Mouse (Mus musculus): ENCODE measurements around the gene Pdss1. TPM values are rescaled to one million over a fixed set of nuclear protein-coding genes. Genes with fewer than 3 reads are reported as not detected.
"Not testable (repeated sequence)": the region's sequence is repeated elsewhere in the genome, so short reads cannot be mapped to it uniquely, and the experiment has no call there.

The Pdss1 gene
- 20.8 and 27.4 TPM in 2 replicates for polyA plus RNA-seq (2014; fragmentation: Nextera tagmentation; extraction: Ambion mirVana)

DNA sequence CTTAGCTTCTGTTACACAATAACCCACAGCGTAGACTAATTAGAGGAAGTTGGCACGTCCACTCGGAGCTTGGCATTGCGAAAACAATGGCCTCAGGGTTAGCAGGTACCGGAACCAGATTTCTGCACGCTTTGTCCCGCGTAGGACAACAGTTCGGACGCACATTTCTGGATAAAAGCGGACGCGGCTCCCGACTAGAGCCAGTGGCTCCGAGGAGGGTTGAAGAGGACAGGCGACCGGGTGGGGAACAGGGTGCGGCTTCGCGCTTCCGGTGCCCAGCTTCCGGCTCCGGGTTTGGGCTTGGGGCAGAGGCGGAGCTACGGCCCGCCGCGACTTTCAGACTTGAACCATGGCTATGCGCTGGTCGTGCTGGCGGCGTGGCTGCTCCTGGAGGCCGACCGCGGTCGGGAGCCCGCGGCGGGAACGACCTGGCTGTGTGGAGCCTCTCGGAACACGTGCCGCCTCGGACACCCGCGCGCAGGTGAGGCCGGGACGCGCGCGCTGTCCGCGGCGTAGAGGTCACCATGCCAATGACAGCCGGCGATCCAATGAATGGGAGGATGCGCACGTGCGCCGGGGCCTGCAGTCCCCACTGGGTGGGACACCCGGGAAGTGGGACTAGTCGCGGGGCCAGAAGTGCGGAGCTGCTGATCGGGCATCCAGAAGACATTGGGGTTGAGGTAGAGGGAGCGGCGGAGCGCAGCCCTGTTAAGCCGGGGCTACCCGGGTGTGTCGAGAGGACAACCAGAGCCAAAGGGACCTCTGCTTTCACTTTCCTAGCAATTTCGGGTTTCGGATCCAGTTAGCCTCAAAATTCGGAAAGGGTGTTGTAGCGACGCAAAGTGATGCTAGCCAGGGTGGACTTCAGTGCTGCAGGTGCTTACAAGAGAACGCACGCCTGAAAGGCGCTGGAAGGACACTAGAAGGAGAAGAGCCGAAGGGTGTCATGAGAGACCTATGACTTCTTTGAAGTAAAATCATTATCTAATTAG is at the start of gene Pdss1:
Pdss1 (plus strand) TSS at position 241 of the 992 bp plus-strand sequence.
- peak within 1 kb of the TSS; percentile 86 for H3K4me3 ChIP-seq (ENCODE audit: low read depth, low read length)
- H3K4me1 ChIP-seq (replicated peaks; ENCODE audit: control insufficient read depth, insufficient read depth, low read length) = no peaks in the 10 kb centered on the region
- DNase-seq (ENCODE audit: low spot score) (peak; percentile 94), ATAC-seq (replicated peaks; ENCODE audit: low FRiP score) (peak; percentile 98)
- H3K36me3 ChIP-seq (ENCODE audit: control insufficient read depth, insufficient read depth, low read length) = no peaks in the 10 kb centered on the region
- no peaks in the 10 kb centered on the region for H3K9me3 ChIP-seq (ENCODE audit: control insufficient read depth, low read length)
- H3K9ac ChIP-seq (ENCODE audit: low read length) = peak within 1 kb of the TSS; percentile 73
- peak within 1 kb of the TSS; percentile 46; the same call in 1 of the 2 replicates for H3K27ac ChIP-seq (ENCODE audit: low read depth, low read length)
- H3K4me2 ChIP-seq (ENCODE audit: low read depth, low read length, severe bottlenecking) = peak within 1 kb of the TSS; percentile 67
- H3K27me3 ChIP-seq (ENCODE audit: control insufficient read depth, insufficient read depth, low read length) = no peaks in the 10 kb centered on the region
- under 1% methylated on average over 81 of the region's 81 CpGs for WGBS

DNA sequence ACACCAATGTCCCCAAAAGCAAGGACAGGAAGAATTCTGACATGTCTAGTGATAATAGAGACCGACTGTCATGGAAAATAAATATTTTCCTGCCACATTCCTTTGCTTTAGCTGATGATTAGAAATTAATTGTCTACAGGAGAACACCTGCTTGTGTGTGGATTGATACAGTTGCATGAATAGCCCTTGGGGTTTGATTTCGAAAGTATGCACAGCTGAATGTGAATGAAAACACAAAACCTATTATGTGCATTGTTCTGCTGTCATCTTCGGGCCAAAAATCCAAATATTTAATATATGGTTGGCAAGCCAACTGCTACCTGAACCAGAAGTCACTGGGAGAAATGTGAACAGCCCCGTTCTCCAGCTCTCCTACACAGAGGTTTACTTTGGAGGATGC is 43.4 kb upstream of the Pdss1 start:
- DNase-seq (ENCODE audit: low spot score) = no peak
- Histone ChIP-seq H3K27ac (ENCODE audit: low read depth, low read length) (no peak overlapping the region), H3K9me3 (ENCODE audit: control insufficient read depth, low read length) (no peaks in the 10 kb centered on the region), H3K9ac (ENCODE audit: low read length) (no peak overlapping the region), H3K27me3 (ENCODE audit: control insufficient read depth, insufficient read depth, low read length) (no peaks in the 10 kb centered on the region), H3K36me3 (ENCODE audit: control insufficient read depth, insufficient read depth, low read length) (no peaks in the 10 kb centered on the region), H3K4me2 (ENCODE audit: low read depth, low read length, severe bottlenecking) (no peak overlapping the region), H3K4me3 (ENCODE audit: low read depth, low read length) (no peak overlapping the region), H3K4me1 (replicated peaks; ENCODE audit: control insufficient read depth, insufficient read depth, low read length) (no peaks in the 10 kb centered on the region)
- 84% methylated on average over 4 of the region's 4 CpGs for WGBS
- no peak for ATAC-seq (replicated peaks; ENCODE audit: low FRiP score)

DNA sequence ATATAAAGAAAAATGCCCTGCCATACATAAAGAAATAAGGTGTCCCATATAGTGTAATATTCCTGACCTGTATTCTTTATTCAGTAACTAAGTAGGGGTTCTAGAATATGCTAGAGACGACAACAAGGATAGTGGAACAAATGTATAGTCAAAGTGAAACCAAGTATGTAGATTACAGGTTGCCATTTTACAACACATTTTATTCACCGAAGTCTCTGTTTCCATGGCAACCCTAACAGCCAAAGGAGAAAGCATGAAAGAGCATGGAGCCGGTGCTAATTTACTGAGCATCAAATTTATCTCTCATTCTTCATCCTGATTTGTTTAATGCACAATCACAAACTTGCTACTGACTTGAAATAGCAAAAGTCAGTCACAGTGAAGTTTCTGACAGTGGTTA is 37.8 kb upstream of the Pdss1 start:
- no peak overlapping the region for H3K27ac ChIP-seq (ENCODE audit: low read depth, low read length)
- no peaks in the 10 kb centered on the region for H3K27me3 ChIP-seq (ENCODE audit: control insufficient read depth, insufficient read depth, low read length)
- DNase-seq (ENCODE audit: low spot score) (no peak), ATAC-seq (replicated peaks; ENCODE audit: low FRiP score) (no peak)
- H3K4me3 ChIP-seq (ENCODE audit: low read depth, low read length) = no peak overlapping the region
- no peaks in the 10 kb centered on the region for H3K36me3 ChIP-seq (ENCODE audit: control insufficient read depth, insufficient read depth, low read length)
- H3K4me2 ChIP-seq (ENCODE audit: low read depth, low read length, severe bottlenecking) = no peak overlapping the region
- WGBS = 62% methylated on average over 3 of the region's 3 CpGs
- no peaks in the 10 kb centered on the region for H3K4me1 ChIP-seq (replicated peaks; ENCODE audit: control insufficient read depth, insufficient read depth, low read length)
- H3K9me3 ChIP-seq (ENCODE audit: control insufficient read depth, low read length) = no peaks in the 10 kb centered on the region
- no peak overlapping the region for H3K9ac ChIP-seq (ENCODE audit: low read length)

DNA sequence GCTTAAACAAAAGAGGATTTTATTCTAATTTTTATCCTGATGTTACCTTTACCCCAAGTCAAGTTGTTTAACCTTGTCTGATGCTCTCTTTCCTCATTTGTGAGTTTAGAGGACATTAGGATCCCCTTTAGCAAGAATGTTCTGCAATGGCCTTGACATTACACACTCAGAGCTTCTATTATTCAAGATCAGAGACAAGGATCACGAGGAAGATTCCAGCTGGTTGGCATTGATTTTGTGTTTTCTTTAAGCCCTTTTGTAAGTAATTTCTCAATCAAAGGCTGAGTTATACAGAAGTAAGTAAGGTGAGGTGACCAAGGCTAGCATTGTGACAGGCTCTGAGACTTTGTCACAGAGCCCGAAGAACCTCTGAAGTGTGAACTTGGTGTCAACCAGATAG is 33.1 kb upstream of the Pdss1 start:
- DNase-seq (ENCODE audit: low spot score) (no peak), ATAC-seq (replicated peaks; ENCODE audit: low FRiP score) (no peak)
- H3K27me3 ChIP-seq (ENCODE audit: control insufficient read depth, insufficient read depth, low read length) = no peaks in the 10 kb centered on the region
- no peak overlapping the region for H3K9ac ChIP-seq (ENCODE audit: low read length)
- no peaks in the 10 kb centered on the region for H3K9me3 ChIP-seq (ENCODE audit: control insufficient read depth, low read length)
- H3K4me2 ChIP-seq (ENCODE audit: low read depth, low read length, severe bottlenecking) = no peak overlapping the region
- no peaks in the 10 kb centered on the region for H3K4me1 ChIP-seq (replicated peaks; ENCODE audit: control insufficient read depth, insufficient read depth, low read length)
- H3K4me3 ChIP-seq (ENCODE audit: low read depth, low read length) = no peak overlapping the region
- WGBS = 82% methylated on average over 2 of the region's 2 CpGs
- no peaks in the 10 kb centered on the region for H3K36me3 ChIP-seq (ENCODE audit: control insufficient read depth, insufficient read depth, low read length)
- H3K27ac ChIP-seq (ENCODE audit: low read depth, low read length) = no peak overlapping the region

DNA sequence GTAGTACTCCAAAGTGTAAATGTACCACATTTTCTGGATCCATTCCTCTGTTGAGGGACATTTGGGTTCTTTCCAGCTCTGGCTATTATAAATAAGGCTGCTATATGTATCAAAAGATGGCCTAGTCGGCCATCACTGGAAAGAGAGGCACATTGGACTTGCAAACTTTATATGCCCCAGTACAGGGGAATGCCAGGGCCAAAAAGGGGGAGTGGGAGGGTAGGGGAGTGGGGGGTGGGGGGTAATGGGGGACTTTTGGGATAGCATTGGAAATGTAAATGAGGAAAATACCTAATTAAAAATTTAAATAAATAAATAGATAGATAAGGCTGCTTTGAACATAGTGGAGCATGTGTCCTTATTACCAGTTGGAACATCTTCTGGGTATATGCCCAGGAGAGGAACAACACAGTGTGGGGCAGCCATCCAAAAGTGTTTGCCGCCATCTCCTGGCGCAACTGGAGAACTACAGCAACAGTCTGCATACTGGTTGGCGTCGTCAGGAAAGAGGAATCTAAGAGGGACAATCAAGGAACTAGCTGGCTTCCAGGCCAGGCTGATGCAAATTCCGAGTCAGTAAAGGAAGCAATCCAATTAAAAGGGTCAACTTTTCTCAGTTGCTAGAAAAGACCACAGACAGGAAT is 30.8 kb upstream of the Pdss1 start:
- not testable (repeated sequence) for H3K27me3 ChIP-seq (ENCODE audit: control insufficient read depth, insufficient read depth, low read length); H3K9me3 ChIP-seq (ENCODE audit: control insufficient read depth, low read length); H3K4me1 ChIP-seq (replicated peaks; ENCODE audit: control insufficient read depth, insufficient read depth, low read length); H3K9ac ChIP-seq (ENCODE audit: low read length); H3K4me3 ChIP-seq (ENCODE audit: low read depth, low read length); H3K36me3 ChIP-seq (ENCODE audit: control insufficient read depth, insufficient read depth, low read length); H3K27ac ChIP-seq (ENCODE audit: low read depth, low read length); H3K4me2 ChIP-seq (ENCODE audit: low read depth, low read length, severe bottlenecking)
- 3% methylated on average over 6 of the region's 6 CpGs for WGBS
- peak; percentile 89 for ATAC-seq (replicated peaks; ENCODE audit: low FRiP score)
- peak; percentile 79 for DNase-seq (ENCODE audit: low spot score)

DNA sequence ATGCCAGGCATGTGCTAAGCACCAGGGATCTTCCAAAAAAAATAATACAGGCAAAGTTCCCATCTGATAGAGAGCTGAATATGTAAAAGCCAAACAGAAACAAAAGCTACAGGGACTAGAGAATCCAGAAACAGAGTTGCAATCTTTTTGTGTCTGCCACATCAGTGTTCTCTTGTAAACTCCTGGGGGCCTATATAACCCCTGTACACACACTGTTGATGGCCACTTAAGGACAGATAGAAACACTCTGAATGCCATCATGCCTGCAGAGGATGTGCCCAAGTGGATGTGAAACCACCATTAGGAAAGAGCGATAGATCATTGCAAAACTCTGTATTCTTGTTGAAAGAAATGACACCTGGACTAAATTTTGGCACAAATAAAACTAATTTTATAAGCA is 29.5 kb upstream of the Pdss1 start:
- Histone ChIP-seq H3K27ac (ENCODE audit: low read depth, low read length) (no peak overlapping the region), H3K4me1 (replicated peaks; ENCODE audit: control insufficient read depth, insufficient read depth, low read length) (no peaks in the 10 kb centered on the region), H3K9ac (ENCODE audit: low read length) (no peak overlapping the region), H3K4me2 (ENCODE audit: low read depth, low read length, severe bottlenecking) (no peak overlapping the region), H3K36me3 (ENCODE audit: control insufficient read depth, insufficient read depth, low read length) (no peaks in the 10 kb centered on the region), H3K9me3 (ENCODE audit: control insufficient read depth, low read length) (no peaks in the 10 kb centered on the region), H3K27me3 (ENCODE audit: control insufficient read depth, insufficient read depth, low read length) (no peaks in the 10 kb centered on the region), H3K4me3 (ENCODE audit: low read depth, low read length) (no peak overlapping the region)
- DNase-seq (ENCODE audit: low spot score) (no peak), ATAC-seq (replicated peaks; ENCODE audit: low FRiP score) (no peak)
- WGBS = 84% methylated on average over 1 of the region's 1 CpGs

DNA sequence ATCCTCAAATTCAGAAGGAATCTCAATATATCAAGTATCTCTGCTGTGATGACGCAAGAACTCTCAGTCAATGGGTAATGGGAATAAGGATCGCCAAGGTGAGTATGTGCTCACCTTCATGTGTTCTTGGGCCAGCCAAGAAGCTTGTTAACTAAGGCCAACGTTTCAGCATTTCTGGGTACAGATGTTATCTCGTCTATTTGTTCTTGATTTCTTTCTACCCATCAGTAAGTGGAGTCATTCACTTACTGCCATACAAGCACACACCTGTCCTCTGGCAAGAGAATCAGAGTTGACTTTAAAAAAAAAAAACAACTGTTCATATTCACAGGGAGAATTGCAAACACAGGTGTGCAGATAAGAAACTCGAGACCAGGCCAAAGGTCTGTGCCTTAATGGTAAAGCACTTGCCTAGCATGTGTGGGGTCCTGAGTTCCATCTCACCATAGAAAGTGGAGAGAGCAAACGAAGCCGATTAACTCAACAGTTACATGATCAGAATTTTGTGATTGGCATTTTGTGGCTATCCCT is 28.4 kb upstream of the Pdss1 start:
- H3K4me3 ChIP-seq (ENCODE audit: low read depth, low read length) = no peak overlapping the region
- ATAC-seq (replicated peaks; ENCODE audit: low FRiP score) (no peak), DNase-seq (ENCODE audit: low spot score) (no peak)
- no peaks in the 10 kb centered on the region for H3K9me3 ChIP-seq (ENCODE audit: control insufficient read depth, low read length)
- H3K4me1 ChIP-seq (replicated peaks; ENCODE audit: control insufficient read depth, insufficient read depth, low read length) = no peaks in the 10 kb centered on the region
- WGBS = 87% methylated on average over 7 of the region's 7 CpGs
- no peak overlapping the region for H3K4me2 ChIP-seq (ENCODE audit: low read depth, low read length, severe bottlenecking)
- no peaks in the 10 kb centered on the region for H3K36me3 ChIP-seq (ENCODE audit: control insufficient read depth, insufficient read depth, low read length)
- H3K27ac ChIP-seq (ENCODE audit: low read depth, low read length) = no peak overlapping the region
- no peak overlapping the region for H3K9ac ChIP-seq (ENCODE audit: low read length)
- H3K27me3 ChIP-seq (ENCODE audit: control insufficient read depth, insufficient read depth, low read length) = no peaks in the 10 kb centered on the region

DNA sequence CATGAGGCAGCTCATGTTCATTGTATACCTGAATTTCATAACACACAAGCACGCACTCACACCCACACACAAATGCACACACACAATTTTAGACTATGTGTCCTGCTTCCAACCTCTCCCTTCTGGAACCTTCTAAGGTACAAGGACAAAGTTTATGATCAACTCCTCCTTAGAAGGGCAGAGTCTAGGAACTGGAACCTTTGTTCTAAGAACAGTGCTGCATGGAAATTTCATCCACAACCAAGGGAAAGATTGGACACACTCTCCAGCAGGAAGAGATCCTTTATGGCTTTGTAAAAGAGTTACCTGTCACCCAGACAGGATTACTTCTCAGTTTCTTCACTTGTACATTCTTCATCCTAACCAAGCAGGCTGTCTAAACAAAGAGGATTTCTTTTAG is 22.2 kb upstream of the Pdss1 start:
- Histone ChIP-seq H3K27ac (ENCODE audit: low read depth, low read length) (no peak overlapping the region), H3K4me1 (replicated peaks; ENCODE audit: control insufficient read depth, insufficient read depth, low read length) (no peaks in the 10 kb centered on the region), H3K4me3 (ENCODE audit: low read depth, low read length) (no peak overlapping the region), H3K27me3 (ENCODE audit: control insufficient read depth, insufficient read depth, low read length) (no peaks in the 10 kb centered on the region), H3K9ac (ENCODE audit: low read length) (no peak overlapping the region), H3K4me2 (ENCODE audit: low read depth, low read length, severe bottlenecking) (no peak overlapping the region), H3K9me3 (ENCODE audit: control insufficient read depth, low read length) (no peaks in the 10 kb centered on the region), H3K36me3 (ENCODE audit: control insufficient read depth, insufficient read depth, low read length) (no peaks in the 10 kb centered on the region)
- 95% methylated on average over 1 of the region's 1 CpGs for WGBS
- ATAC-seq (replicated peaks; ENCODE audit: low FRiP score) (no peak), DNase-seq (ENCODE audit: low spot score) (no peak)

Data from forebrain, embryonic 11.5 days (tissue).